Mouse (Mus musculus): ENCODE measurements around the gene Grin2d.

- no peak for TF ChIP-seq MYOG (IDR thresholded peaks at IDR 0.05; ENCODE audit: control insufficient read depth in 1 of 3, insufficient read depth in 1 of 3, insufficient read length in 2 of 3, low read depth in 2 of 3)
- no peak for TF ChIP-seq USF1 (IDR thresholded peaks at IDR 0.05; ENCODE audit: low read depth)
- TF ChIP-seq POLR2A (IDR thresholded peaks at IDR 0.05; ENCODE audit: insufficient read length, low read depth), result no peak
- TF ChIP-seq MAX (IDR thresholded peaks at IDR 0.05; ENCODE audit: low read depth), result no peak
- no peak for TF ChIP-seq SRF (IDR thresholded peaks at IDR 0.05; ENCODE audit: control insufficient read depth, insufficient read length, low read depth)
- TF ChIP-seq POLR2AphosphoS2 (IDR thresholded peaks at IDR 0.05; ENCODE audit: insufficient read length, low read depth), result no peak
- no peak for TF ChIP-seq E2F4 (IDR thresholded peaks at IDR 0.05; ENCODE audit: insufficient read depth)
- TF ChIP-seq TCF12 (IDR thresholded peaks at IDR 0.05; ENCODE audit: insufficient read depth, poor library complexity, severe bottlenecking), result no peak
- no peak for TF ChIP-seq REST (IDR thresholded peaks at IDR 0.05; ENCODE audit: insufficient read depth, insufficient read length)
- TF ChIP-seq MYOD1 (IDR thresholded peaks at IDR 0.05; ENCODE audit: control insufficient read depth in 1 of 3, insufficient read length in 2 of 3, low read depth in 2 of 3), result no peak
- no peak for TF ChIP-seq CEBPB (IDR thresholded peaks at IDR 0.05; ENCODE audit: insufficient read depth, poor library complexity, severe bottlenecking)
- TF ChIP-seq TCF3 (IDR thresholded peaks at IDR 0.05; ENCODE audit: insufficient read length, low read depth), result no peak
Measured at GRCm38 (mm10) chr7:45856950-45857901, 21.0 kb downstream of the Grin2d start.

Data from myocyte (in vitro differentiated cells).